Mouse (Mus musculus) C2C12 (cell line): ENCODE data around the gene Tlr4. TPM values are rescaled to one million over a fixed set of nuclear protein-coding genes. Genes with fewer than 3 reads are reported as not detected.

Experiments
- H3K27me3 ChIP-seq: one replicate; pipeline ENCODE4 v1.6.1; 2011; ENCODE audit not compliant: control insufficient read depth, insufficient read depth, insufficient read length
- H3K36me3 ChIP-seq: one replicate; pipeline ENCODE4 v1.6.1; 2011; ENCODE audit not compliant: control insufficient read depth, insufficient read depth
- H3K4me3 ChIP-seq: one replicate; pipeline ENCODE4 v1.5.1; 2011; ENCODE audit warnings: mild to moderate bottlenecking, control low read depth; ENCODE audit not compliant: poor library complexity, insufficient read depth, severe bottlenecking
- H3K79me2 ChIP-seq: one replicate; pipeline ENCODE4 v1.6.1; 2011; ENCODE audit not compliant: control insufficient read depth, insufficient read depth
- H3K79me3 ChIP-seq: one replicate; pipeline ENCODE4 v1.6.1; 2011; ENCODE audit warnings: low read depth, control low read depth
- H3ac ChIP-seq: one replicate; pipeline ENCODE3; 2011; ENCODE audit warnings: low read depth; ENCODE audit not compliant: control insufficient read depth, insufficient read length
- CEBPB ChIP-seq: IDR thresholded peaks from one replicate; pipeline ENCODE4 v1.6.1; 2011; ENCODE audit warnings: low read depth, mild to moderate bottlenecking, control low read depth, moderate library complexity
- CTCF ChIP-seq: IDR thresholded peaks from one replicate; pipeline ENCODE4 v1.5.1; 2011; ENCODE audit not compliant: control insufficient read depth, insufficient read depth, insufficient read length
- FOSL1 ChIP-seq: IDR thresholded peaks from one replicate; pipeline ENCODE4 v1.8.0; 2011; ENCODE audit warnings: mild to moderate bottlenecking, low read length; ENCODE audit not compliant: poor library complexity, insufficient read depth, severe bottlenecking
- MAX ChIP-seq: IDR thresholded peaks from one replicate; pipeline ENCODE4 v1.6.1; 2011; ENCODE audit warnings: mild to moderate bottlenecking, control low read depth
- MYOD1 ChIP-seq: IDR thresholded peaks from one replicate; pipeline ENCODE4 v1.6.1; 2011; ENCODE audit warnings: low read depth; ENCODE audit not compliant: control insufficient read depth, insufficient read length
- MYOG ChIP-seq: IDR thresholded peaks from one replicate; pipeline ENCODE4 v1.6.1; 2011; ENCODE audit not compliant: control insufficient read depth, insufficient read length; ENCODE audit errors: extremely low read depth
- USF1 ChIP-seq: IDR thresholded peaks from one replicate; pipeline ENCODE4 v1.6.1; 2011; ENCODE audit warnings: low read depth, mild to moderate bottlenecking, control low read depth, moderate library complexity
- polyA plus RNA-seq: library from polyadenylated mRNA; unstranded; fragments of >200 nt; fragmentation: generic; extraction: Trizol; gene quantifications from one replicate; pipeline ENCODE4 v1.2.1, GENCODE M21; 2012; ENCODE audit warnings: missing spikeins

Gene Tlr4
- polyA plus RNA-seq, 1 experiment, result 3.3 TPM

DNA sequence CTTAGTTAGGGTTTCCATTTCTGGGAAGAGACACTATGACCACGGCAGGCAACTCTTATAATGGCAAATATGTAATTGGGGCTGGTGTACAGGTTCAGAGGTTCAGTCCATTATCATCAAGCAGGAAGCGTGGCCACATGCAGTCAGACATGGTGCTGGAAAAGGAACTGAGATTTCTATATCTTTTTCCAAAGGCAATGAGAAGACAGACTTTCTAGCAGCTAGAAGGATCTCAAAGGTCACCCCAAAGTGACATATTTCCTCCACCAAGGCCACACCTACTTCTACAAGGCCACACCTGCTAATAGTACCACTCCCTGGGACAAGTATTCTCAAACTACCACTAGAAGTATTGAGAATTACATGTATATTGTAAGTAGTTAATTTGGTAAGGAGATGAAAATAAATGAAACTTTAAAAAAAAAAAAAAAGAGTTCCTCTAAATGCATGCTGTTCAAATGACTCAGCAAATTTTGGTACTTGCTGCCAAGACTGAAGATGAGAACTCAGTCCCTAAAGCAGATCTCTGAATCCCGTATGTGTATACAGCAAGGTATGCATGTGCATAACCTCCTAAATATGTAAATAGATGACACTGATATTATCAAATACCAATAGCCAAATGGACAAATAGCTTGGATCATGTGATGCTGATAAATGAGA lies 10.9 kb upstream of the Tlr4 start:
- no peaks in the 10 kb centered on the region for H3K36me3 ChIP-seq
- no peaks in the 10 kb centered on the region for H3K79me2 ChIP-seq
- no peak overlapping the region for H3K4me3 ChIP-seq
- TF ChIP-seq FOSL1 (no peak), MYOG (no peak), USF1 (no peak), CTCF (no peak), CEBPB (no peak), MAX (no peak), MYOD1 (no peak)
- no peak overlapping the region for H3ac ChIP-seq
- no peaks in the 10 kb centered on the region for H3K27me3 ChIP-seq
- H3K79me3 ChIP-seq, result no peaks in the 10 kb centered on the region

- H3K79me2 ChIP-seq, result no peaks in the 10 kb centered on the region
- H3ac ChIP-seq, result no peak overlapping the region
- H3K79me3 ChIP-seq, result no peaks in the 10 kb centered on the region
- H3K36me3 ChIP-seq, result no peaks in the 10 kb centered on the region
- H3K27me3 ChIP-seq, result no peaks in the 10 kb centered on the region
- TF ChIP-seq MAX (no peak), CTCF (no peak), USF1 (no peak)
- no peak overlapping the region for H3K4me3 ChIP-seq
Observed at GRCm38 (mm10) chr4:66821171-66821570, 6.2 kb upstream of the Tlr4 start.

DNA sequence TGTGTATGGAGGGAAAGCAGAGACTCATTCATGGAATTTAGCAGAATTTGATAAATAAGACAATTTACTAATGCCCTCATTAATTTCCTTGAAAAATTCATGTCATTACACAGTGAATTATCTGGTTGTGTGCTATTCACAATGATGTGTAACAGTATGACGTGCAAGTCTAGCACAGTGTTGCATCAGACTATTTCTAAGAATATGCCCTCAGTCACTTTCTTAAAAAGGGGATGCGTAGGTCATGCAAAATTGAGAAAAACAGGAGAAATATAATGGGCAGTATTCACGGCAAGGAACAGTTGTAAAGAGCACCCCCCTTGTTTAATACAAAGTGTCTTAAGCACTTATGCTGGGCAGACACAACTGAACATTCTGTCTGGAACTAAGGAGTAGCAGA lies 5.6 kb upstream of the Tlr4 start:
- no peaks in the 10 kb centered on the region for H3K36me3 ChIP-seq
- no peaks in the 10 kb centered on the region for H3K27me3 ChIP-seq
- no peaks in the 10 kb centered on the region for H3K79me2 ChIP-seq
- TF ChIP-seq CEBPB (no peak), MYOG (no peak), MYOD1 (no peak), MAX (no peak), USF1 (no peak), CTCF (no peak), FOSL1 (no peak)
- H3K79me3 ChIP-seq, result no peaks in the 10 kb centered on the region
- no peak overlapping the region for H3ac ChIP-seq
- H3K4me3 ChIP-seq, result no peak overlapping the region

- peaks cover 24% of the 10 kb centered on the region for H3K79me3 ChIP-seq
- peaks cover 5% of the 10 kb centered on the region for H3K36me3 ChIP-seq
- peaks cover 43% of the 10 kb centered on the region for H3K79me2 ChIP-seq
- TF ChIP-seq FOSL1 (peak; percentile 11), USF1 (no peak), CEBPB (no peak), MAX (no peak), CTCF (no peak), MYOD1 (no peak), MYOG (no peak)
- H3K27me3 ChIP-seq, result no peaks in the 10 kb centered on the region
- peak overlapping the region; percentile 12 for H3ac ChIP-seq
- H3K4me3 ChIP-seq, result peak overlapping the region; percentile 40
Observed at GRCm38 (mm10) chr4:66828163-66828668, 832 bp downstream of the Tlr4 start.

DNA sequence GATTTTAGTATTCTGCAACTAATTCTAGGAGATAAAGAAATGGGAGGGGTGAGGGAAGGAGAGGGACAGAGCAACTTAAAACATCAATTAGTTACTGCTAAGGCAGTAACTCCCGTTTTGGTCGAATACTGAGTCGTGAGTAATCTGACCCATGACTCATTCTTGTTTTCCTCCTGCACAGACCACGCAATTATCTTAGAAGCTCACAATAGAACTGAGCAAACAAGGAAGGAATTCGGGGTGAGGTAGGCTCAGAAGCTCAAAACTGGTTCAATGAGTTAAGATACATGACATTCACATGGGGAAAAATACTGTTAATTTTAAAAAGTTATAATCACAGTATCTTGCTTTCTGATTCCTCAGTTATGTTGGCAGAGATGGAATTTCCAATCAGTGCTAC lies 1.3 kb downstream of the Tlr4 start:
- no peak overlapping the region for H3ac ChIP-seq
- peaks cover 6% of the 10 kb centered on the region for H3K36me3 ChIP-seq
- peak; percentile 9 for TF ChIP-seq CEBPB
- TF ChIP-seq USF1, result no peak
- TF ChIP-seq FOSL1, result peak; percentile 80
- no peak for TF ChIP-seq MYOG
- no peak for TF ChIP-seq CTCF
- TF ChIP-seq MYOD1, result no peak
- no peak for TF ChIP-seq MAX
- peaks cover 48% of the 10 kb centered on the region for H3K79me2 ChIP-seq
- H3K27me3 ChIP-seq, result no peaks in the 10 kb centered on the region
- H3K79me3 ChIP-seq, result peaks cover 28% of the 10 kb centered on the region
- no peak overlapping the region for H3K4me3 ChIP-seq
